Mouse (Mus musculus) embryo, embryonic 9.5 days (tissue): ENCODE measurements around the gene Tbx18.

Experiments
- DNase-seq: peaks from one replicate; pipeline ENCODE4 v3.0.0-alpha.2; 2017; ENCODE audit errors: extremely low spot score

Tbx18 gene

GRCm38 (mm10) chr9:87730961-87731535 is at the start of gene Tbx18:
Gene Tbx18 (minus strand): TSS chr9:87731260.
- DNase-seq: peak; percentile 88

- no peak for DNase-seq
These were observed 42.9 kb upstream of the Tbx18 start for GRCm38 (mm10) chr9:87773951-87774350.

GRCm38 (mm10) chr9:87755621-87756020 is 24.6 kb upstream of the Tbx18 start:
- DNase-seq: no peak

- no peak for DNase-seq
These were observed 10.5 kb upstream of the Tbx18 start for GRCm38 (mm10) chr9:87741599-87741998.

- peak; percentile 81 for DNase-seq
These were observed 9.6 kb upstream of the Tbx18 start for GRCm38 (mm10) chr9:87740667-87741066.

GRCm38 (mm10) chr9:87740241-87740645 is 9.2 kb upstream of the Tbx18 start:
- DNase-seq: no peak

- peak; percentile 70 for DNase-seq
These were observed 8.6 kb upstream of the Tbx18 start for GRCm38 (mm10) chr9:87739543-87740161.

GRCm38 (mm10) chr9:87738766-87739542 is 7.9 kb upstream of the Tbx18 start:
- peak; percentile 58 for DNase-seq

- peak; percentile 41 for DNase-seq
These were observed 7.1 kb upstream of the Tbx18 start for GRCm38 (mm10) chr9:87738123-87738522.

GRCm38 (mm10) chr9:87737271-87737670 is 6.2 kb upstream of the Tbx18 start:
- DNase-seq: peak; percentile 29

GRCm38 (mm10) chr9:87735046-87735445 is 4.0 kb upstream of the Tbx18 start:
- DNase-seq: no peak

GRCm38 (mm10) chr9:87734631-87735030 is 3.6 kb upstream of the Tbx18 start:
- DNase-seq: peak; percentile 50

- DNase-seq: peak; percentile 27
These were observed 2.7 kb upstream of the Tbx18 start for GRCm38 (mm10) chr9:87733732-87734131.

- peak; percentile 46 for DNase-seq
These were observed 2.2 kb upstream of the Tbx18 start for GRCm38 (mm10) chr9:87733236-87733630.

GRCm38 (mm10) chr9:87732416-87733235 is 1.6 kb upstream of the Tbx18 start:
- peak; percentile 51 for DNase-seq

GRCm38 (mm10) chr9:87730271-87730960 is 644 bp downstream of the Tbx18 start:
- DNase-seq: peak; percentile 59

- DNase-seq: peak; percentile 63
These were observed 1.5 kb downstream of the Tbx18 start for GRCm38 (mm10) chr9:87729316-87730270.

- peak; percentile 12 for DNase-seq
These were observed 3.0 kb downstream of the Tbx18 start for GRCm38 (mm10) chr9:87728107-87728506.

GRCm38 (mm10) chr9:87727155-87727953 is 3.7 kb downstream of the Tbx18 start:
- peak; percentile 49 for DNase-seq
